Comparison of ENCODE assay signal across 9 mouse cellular contexts in the genomic region with DNA sequence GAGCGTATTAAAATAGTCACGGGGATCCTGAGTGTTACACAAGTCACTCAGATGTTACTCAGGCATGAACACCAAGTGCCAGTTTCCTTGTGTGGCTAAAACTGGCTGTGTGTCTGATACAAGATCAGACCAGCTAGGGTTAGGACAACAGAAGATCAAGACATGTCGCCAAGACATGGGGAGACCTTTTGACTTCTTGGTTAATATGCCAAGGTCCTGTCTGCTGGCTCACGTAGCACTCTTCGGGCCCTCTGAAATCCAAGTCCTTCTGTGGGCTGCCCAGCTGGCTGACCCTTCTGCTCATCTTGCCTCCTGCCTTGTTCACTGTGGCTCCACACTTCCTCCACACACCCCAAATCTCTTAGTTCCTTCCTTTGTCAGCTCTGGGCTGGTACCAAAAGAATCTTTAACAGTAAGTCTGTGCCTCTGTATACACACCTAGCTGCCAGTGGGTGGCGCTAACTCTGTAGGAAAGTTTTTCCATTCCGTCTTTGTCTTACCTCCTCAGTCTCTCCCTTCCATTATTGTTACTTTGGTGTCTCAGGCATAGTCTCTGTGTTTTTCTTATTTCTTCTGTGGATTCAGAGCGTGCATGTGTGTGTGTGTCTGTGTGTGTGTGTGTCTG. TPM values are rescaled to one million over a fixed set of nuclear protein-coding genes. Genes with fewer than 3 reads are reported as not detected.
DNase-seq lines count a peak whose midpoint lies in the region; ATAC-seq and TF ChIP-seq lines count a peak whose summit lies in the region.
"Had no signal": no experiment of that assay in that cellular context is flagged by ENCODE, and none has a peak within 500 bp of the region (broad histone marks: within the 10 kb centered on the region; RNA-seq: fewer than 3 reads in every experiment).

No protein-coding gene starts in this region.

- no peaks in the 10 kb centered on the region for H3K36me3 ChIP-seq in forebrain, postnatal 0 days (ENCODE audit: insufficient read depth)
- no peaks in the 10 kb centered on the region for H3K36me3 ChIP-seq in forebrain, embryonic 12.5 days (replicated peaks)
- H3K36me3 ChIP-seq in lung, embryonic 16.5 days (ENCODE audit: control insufficient read depth, insufficient read depth, low read length) = peaks cover 5% of the 10 kb centered on the region; the same call in 1 of the 2 replicates
- H3K36me3 ChIP-seq in neural tube, embryonic 15.5 days = no peaks in the 10 kb centered on the region

- no peak overlapping the region for H3K27ac ChIP-seq in forebrain, postnatal 0 days (ENCODE audit: low read depth, low read length)
- H3K27ac ChIP-seq in forebrain, embryonic 12.5 days = no peak overlapping the region
- H3K27ac ChIP-seq in lung, embryonic 16.5 days (ENCODE audit: low read length) = no peak overlapping the region
- no peak overlapping the region for H3K27ac ChIP-seq in neural tube, embryonic 15.5 days (replicated peaks)
- H3K27ac ChIP-seq: stomach, embryonic 15.5 days had no signal

- WGBS in forebrain, postnatal 0 days = 71% methylated on average over 8 of the region's 8 CpGs
- WGBS in forebrain, embryonic 12.5 days = 66% methylated on average over 8 of the region's 8 CpGs
- 58% methylated on average over 8 of the region's 8 CpGs for WGBS in lung, embryonic 16.5 days
- 78% methylated on average over 8 of the region's 8 CpGs for WGBS in neural tube, embryonic 15.5 days

- no peak for DNase-seq in forebrain, postnatal 0 days
- DNase-seq in ovary, postnatal 36 days (ENCODE audit: low spot score) = peak; percentile 35
- no peak for DNase-seq in ovary, postnatal 10 days (ENCODE audit: low spot score)
- peak; percentile 7 for DNase-seq in c-Kit-positive CD71-positive TER-119-positive erythroid progenitor cells, embryonic 14.5 days (ENCODE audit: low spot score)
- DNase-seq in right cerebral cortex, adult 2 months (ENCODE audit: low spot score in 2 of 2) = no peak

- H3K4me3 ChIP-seq in forebrain, postnatal 0 days (ENCODE audit: low read depth, low read length) = no peak overlapping the region
- no peak overlapping the region for H3K4me3 ChIP-seq in forebrain, embryonic 12.5 days (replicated peaks)
- H3K4me3 ChIP-seq in lung, embryonic 16.5 days (ENCODE audit: low read length) = no peak overlapping the region
- H3K4me3 ChIP-seq in neural tube, embryonic 15.5 days (replicated peaks) = no peak overlapping the region
- H3K4me3 ChIP-seq: stomach, embryonic 15.5 days had no signal

- H3K4me1 ChIP-seq in forebrain, postnatal 0 days (ENCODE audit: insufficient read depth) = peaks cover 1% of the 10 kb centered on the region
- H3K4me1 ChIP-seq in forebrain, embryonic 12.5 days = peaks cover 7% of the 10 kb centered on the region
- H3K4me1 ChIP-seq in lung, embryonic 16.5 days (replicated peaks; ENCODE audit: control insufficient read depth, insufficient read depth, low read length) = peaks cover 6% of the 10 kb centered on the region
- peaks cover 14% of the 10 kb centered on the region for H3K4me1 ChIP-seq in neural tube, embryonic 15.5 days
- H3K4me1 ChIP-seq: stomach, embryonic 15.5 days had no signal

- no peaks in the 10 kb centered on the region for H3K27me3 ChIP-seq in forebrain, postnatal 0 days (ENCODE audit: insufficient read depth, low read length)
- no peaks in the 10 kb centered on the region for H3K27me3 ChIP-seq in forebrain, embryonic 12.5 days
- H3K27me3 ChIP-seq in lung, embryonic 16.5 days (ENCODE audit: control insufficient read depth, insufficient read depth, low read depth, low read length) = no peaks in the 10 kb centered on the region
- no peaks in the 10 kb centered on the region for H3K27me3 ChIP-seq in neural tube, embryonic 15.5 days (replicated peaks)
- H3K27me3 ChIP-seq: stomach, embryonic 15.5 days had no signal

- ATAC-seq in forebrain, postnatal 0 days = no peak
- ATAC-seq in forebrain, embryonic 12.5 days (ENCODE audit: low FRiP score) = no peak
- peak; percentile 39; the same call in 1 of the 2 replicates for ATAC-seq in lung, embryonic 16.5 days (ENCODE audit: low read depth)
- no peak for ATAC-seq in neural tube, embryonic 15.5 days (ENCODE audit: low FRiP score)

- no peak overlapping the region for H3K9ac ChIP-seq in forebrain, postnatal 0 days
- H3K9ac ChIP-seq in forebrain, embryonic 12.5 days = no peak overlapping the region
- no peak overlapping the region for H3K9ac ChIP-seq in lung, embryonic 16.5 days (ENCODE audit: low read length)
- no peak overlapping the region for H3K9ac ChIP-seq in neural tube, embryonic 15.5 days (replicated peaks)
- H3K9ac ChIP-seq: stomach, embryonic 15.5 days had no signal

- H3K4me2 ChIP-seq in forebrain, postnatal 0 days (ENCODE audit: low read depth) = no peak overlapping the region
- no peak overlapping the region for H3K4me2 ChIP-seq in forebrain, embryonic 12.5 days
- no peak overlapping the region for H3K4me2 ChIP-seq in lung, embryonic 16.5 days (ENCODE audit: low read depth, low read length)
- H3K4me2 ChIP-seq in neural tube, embryonic 15.5 days = no peak overlapping the region
- H3K4me2 ChIP-seq: stomach, embryonic 15.5 days had no signal

- no peaks in the 10 kb centered on the region for H3K9me3 ChIP-seq in forebrain, postnatal 0 days (ENCODE audit: low read length)
- no peaks in the 10 kb centered on the region for H3K9me3 ChIP-seq in forebrain, embryonic 12.5 days
- H3K9me3 ChIP-seq in lung, embryonic 16.5 days (ENCODE audit: control insufficient read depth, low read length) = no peaks in the 10 kb centered on the region
- no peaks in the 10 kb centered on the region for H3K9me3 ChIP-seq in neural tube, embryonic 15.5 days (replicated peaks)
- H3K9me3 ChIP-seq: stomach, embryonic 15.5 days had no signal

- TF ChIP-seq CTCF in forebrain, postnatal 0 days (IDR thresholded peaks at IDR 0.05; ENCODE audit: low read depth) = peak; percentile 61

RNA-seq across cellular contexts. Expression of a gene that starts 38.5 kb away (rescaled TPM):
- total RNA-seq in forebrain, postnatal 0 days (2014; rRNA removed) = 1.8 and 5.7 TPM in 2 replicates
- polyA plus RNA-seq in forebrain, postnatal 0 days (2015; fragmentation: Nextera tagmentation; extraction: Ambion mirVana) = 0.92 and 1.2 TPM in 2 replicates
- 1.7 and 2.4 TPM in 2 replicates for polyA plus RNA-seq in forebrain, embryonic 12.5 days (2016; fragmentation: Nextera tagmentation; extraction: Ambion mirVana)
- polyA plus RNA-seq in lung, embryonic 16.5 days (2015; fragmentation: Nextera tagmentation; extraction: Ambion mirVana) = 3.9 and 5.5 TPM in 2 replicates
- 3.9 and 5.0 TPM in 2 replicates for polyA plus RNA-seq in neural tube, embryonic 15.5 days (2015; fragmentation: Nextera tagmentation; extraction: Ambion mirVana)

Comparison
In these comparisons a context has a peak if more than half of its experiments do, and no peak if none do; other contexts are left out.
1. DNase-seq: peak in ovary, postnatal 36 days (single experiment) and c-Kit-positive CD71-positive TER-119-positive erythroid progenitor cells, embryonic 14.5 days (single experiment); none in forebrain, postnatal 0 days (single experiment), ovary, postnatal 10 days (single experiment) and right cerebral cortex, adult 2 months (0 of 2).